Mouse (Mus musculus) CH12.LX (cell line): ENCODE results near the gene Upp2. TPM values are rescaled to one million over a fixed set of nuclear protein-coding genes. Genes with fewer than 3 reads are reported as not detected.

ENCODE experiments used
- DNase-seq: peaks from one replicate; pipeline ENCODE4 v3.0.0-alpha.2; 2013; ENCODE audit errors: extremely low read depth
- H3K27ac ChIP-seq: 2 replicates; pipeline ENCODE4 v1.5.1; 2012; ENCODE audit warnings: low read depth, mild to moderate bottlenecking, control low read depth, moderate library complexity; ENCODE audit not compliant: insufficient read depth
- H3K27me3 ChIP-seq: replicated peaks from 2 replicates; pipeline ENCODE3; 2012; ENCODE audit warnings: inconsistent platforms
- H3K36me3 ChIP-seq, 2 experiments: replicated peaks in 1 of 2; 2 replicates each; pipeline versions ENCODE3 to v1.6.1; 2012; ENCODE audit warnings: inconsistent platforms in 1 of 2, low read length in 1 of 2, mild to moderate bottlenecking in 1 of 2, mixed read lengths in 1 of 2, moderate library complexity in 1 of 2; ENCODE audit not compliant: control insufficient read depth in 1 of 2, insufficient read depth in 1 of 2
- H3K4me1 ChIP-seq, 2 experiments: 2 replicates each; pipeline ENCODE4 v1.6.1; 2012; ENCODE audit warnings: inconsistent platforms in 1 of 2, moderate library complexity in 1 of 2; ENCODE audit not compliant: insufficient read depth in 2 of 2, control insufficient read depth in 1 of 2
- H3K4me2 ChIP-seq: 2 replicates; pipeline ENCODE4 v1.6.1; 2012; ENCODE audit warnings: low read depth, mild to moderate bottlenecking, control low read depth; ENCODE audit not compliant: poor library complexity, insufficient read depth, severe bottlenecking
- H3K4me3 ChIP-seq, 3 experiments: fragments of 150-350 bp in 1 of 3; sonication (generic) in 1 of 3; replicated peaks in 1 of 3; 2 replicates each; pipeline versions ENCODE3 to v1.5.1; 2011 to 2012; ENCODE audit warnings: low read depth in 2 of 3, low read length in 2 of 3, mild to moderate bottlenecking in 2 of 3, moderate library complexity in 2 of 3, control low read depth in 1 of 3, improper control_type of control experiment in 1 of 3, inconsistent platforms in 1 of 3, mixed read lengths in 1 of 3; ENCODE audit not compliant: poor library complexity in 1 of 3
- H3K79me2 ChIP-seq: replicated peaks from 2 replicates; pipeline ENCODE4 v1.6.1; 2012; ENCODE audit warnings: mild to moderate bottlenecking, moderate library complexity; ENCODE audit not compliant: control insufficient read depth, poor library complexity, insufficient read depth, severe bottlenecking; ENCODE audit errors: extremely low read depth
- H3K9ac ChIP-seq: 2 replicates; pipeline ENCODE4 v1.6.1; 2012; ENCODE audit warnings: low read depth, mild to moderate bottlenecking, control low read depth, moderate library complexity; ENCODE audit not compliant: insufficient read depth
- H3K9me3 ChIP-seq: replicated peaks from 2 replicates; pipeline ENCODE3; 2012; ENCODE audit warnings: low read length, inconsistent platforms, mixed read lengths
- CHD1 ChIP-seq: IDR thresholded peaks from 2 replicates; pipeline ENCODE4 v1.6.1; 2012; ENCODE audit warnings: low read depth, low read length, improper control_type of control experiment, inconsistent platforms
- CHD2 ChIP-seq: IDR thresholded peaks from 2 replicates; pipeline ENCODE4 v1.6.1; 2011; ENCODE audit warnings: low read length, improper control_type of control experiment
- CTCF ChIP-seq, 2 experiments: IDR thresholded peaks in 1 of 2; conservative IDR thresholded peaks in 1 of 2; 2 replicates each; pipeline ENCODE4 v1.5.1; 2011 to 2012; ENCODE audit warnings: low read depth in 2 of 2, low read length in 2 of 2, improper control_type of control experiment in 1 of 2, inconsistent platforms in 1 of 2, mild to moderate bottlenecking in 1 of 2, moderate library complexity in 1 of 2
- ELF1 ChIP-seq: IDR thresholded peaks from 2 replicates; pipeline ENCODE4 v1.6.1; 2014; ENCODE audit warnings: low read depth, mild to moderate bottlenecking, inconsistent platforms, low read length, improper control_type of control experiment
- EP300 ChIP-seq: IDR thresholded peaks from 2 replicates; pipeline ENCODE4 v1.6.1; 2011; ENCODE audit warnings: low read length, improper control_type of control experiment
- GABPA ChIP-seq: IDR thresholded peaks from 2 replicates; pipeline ENCODE4 v1.6.1; 2012; ENCODE audit warnings: low read depth, low read length, improper control_type of control experiment, inconsistent platforms; ENCODE audit not compliant: insufficient replicate concordance
- HCFC1 ChIP-seq: IDR thresholded peaks from 2 replicates; pipeline ENCODE4 v1.6.1; 2012; ENCODE audit warnings: low read depth, mild to moderate bottlenecking, inconsistent platforms, low read length, improper control_type of control experiment
- IRF4 ChIP-seq: IDR thresholded peaks from 2 replicates; pipeline ENCODE4 v1.6.1; 2014; ENCODE audit warnings: low read depth, mild to moderate bottlenecking, inconsistent platforms, low read length, improper control_type of control experiment
- JUND ChIP-seq: conservative IDR thresholded peaks from 2 replicates; pipeline ENCODE4 v1.6.1; 2011; ENCODE audit warnings: low read depth, low read length, improper control_type of control experiment
- KAT2A ChIP-seq: IDR thresholded peaks from 2 replicates; pipeline ENCODE4 v1.6.1; 2012; ENCODE audit warnings: low read length, improper control_type of control experiment, inconsistent platforms; ENCODE audit not compliant: insufficient replicate concordance
- MAFK ChIP-seq: IDR thresholded peaks from 2 replicates; pipeline ENCODE4 v1.6.1; 2011; ENCODE audit warnings: low read length, improper control_type of control experiment; ENCODE audit not compliant: insufficient replicate concordance
- MAX ChIP-seq: IDR thresholded peaks from 2 replicates; pipeline ENCODE4 v1.6.1; 2011; ENCODE audit warnings: low read length, improper control_type of control experiment
- MAZ ChIP-seq: IDR thresholded peaks from 2 replicates; pipeline ENCODE4 v1.6.1; 2012; ENCODE audit warnings: low read depth, mild to moderate bottlenecking, inconsistent platforms, low read length, improper control_type of control experiment, moderate library complexity
- MEF2A ChIP-seq: IDR thresholded peaks from 2 replicates; pipeline ENCODE4 v1.6.1; 2014; ENCODE audit warnings: low read depth, mild to moderate bottlenecking, inconsistent platforms, low read length, improper control_type of control experiment, borderline replicate concordance
- MXI1 ChIP-seq: IDR thresholded peaks from 2 replicates; pipeline ENCODE4 v1.6.1; 2011; ENCODE audit warnings: mild to moderate bottlenecking, low read depth, low read length, improper control_type of control experiment
- MYC ChIP-seq: IDR thresholded peaks from 2 replicates; pipeline ENCODE4 v1.6.1; 2011; ENCODE audit warnings: low read depth, mild to moderate bottlenecking, improper control_type of control experiment, low read length
- PAX5 ChIP-seq: IDR thresholded peaks from 2 replicates; pipeline ENCODE4 v1.6.1; 2012; ENCODE audit warnings: low read length, inconsistent platforms, mixed read lengths
- POLR2A ChIP-seq: IDR thresholded peaks from 2 replicates; pipeline ENCODE4 v1.6.1; 2011; ENCODE audit warnings: low read depth, mild to moderate bottlenecking, improper control_type of control experiment, low read length
- RAD21 ChIP-seq: IDR thresholded peaks from 2 replicates; pipeline ENCODE4 v1.6.1; 2011; ENCODE audit warnings: low read depth, mild to moderate bottlenecking, low read length, improper control_type of control experiment, moderate library complexity
- UBTF ChIP-seq: IDR thresholded peaks from 2 replicates; pipeline ENCODE4 v1.6.1; 2012; ENCODE audit warnings: low read depth, mild to moderate bottlenecking, inconsistent platforms, low read length, improper control_type of control experiment, moderate library complexity
- ZMIZ1 ChIP-seq: IDR thresholded peaks from 2 replicates; pipeline ENCODE4 v1.6.1; 2012; ENCODE audit warnings: low read depth, mild to moderate bottlenecking, inconsistent platforms, low read length, improper control_type of control experiment
- dilution Hi-C: fragments of 300-500 bp; cut with MboI; formaldehyde crosslinking; loops from 2 replicates; pipeline ENCODE4 v1.14.3; 2020; ENCODE audit warnings: low sequenced_read_pairs; ENCODE audit not compliant: extremely low pct_unique_long_range_greater_than_20kb, extremely low pct_ligation_motif_present
- in situ Hi-C: fragments of 300-500 bp; cut with MboI; formaldehyde crosslinking; loops from 3 replicates; pipeline ENCODE4 v1.14.3; 2019; ENCODE audit warnings: low sequenced_read_pairs, low pct_ligation_motif_present, low pct_unique_long_range_greater_than_20kb, mixed read lengths
- polyA plus RNA-seq: library from polyadenylated mRNA; unstranded; fragments of >175 nt; gene quantifications from 2 replicates; pipeline ENCODE4 v1.2.1, GENCODE M21; 2012; ENCODE audit warnings: low read depth; ENCODE audit not compliant: insufficient read length
- total RNA-seq, 2 experiments: library from RNA; depleted of rRNA; stranded (reverse); fragments of 300-350 nt in 1 of 2; fragments of >200 nt in 1 of 2; gene quantifications; 2 replicates each; pipeline ENCODE4 v1.2.3; 2012 to 2014

The Upp2 gene
- total and polyA plus RNA-seq, 3 experiments: not detected

DNA sequence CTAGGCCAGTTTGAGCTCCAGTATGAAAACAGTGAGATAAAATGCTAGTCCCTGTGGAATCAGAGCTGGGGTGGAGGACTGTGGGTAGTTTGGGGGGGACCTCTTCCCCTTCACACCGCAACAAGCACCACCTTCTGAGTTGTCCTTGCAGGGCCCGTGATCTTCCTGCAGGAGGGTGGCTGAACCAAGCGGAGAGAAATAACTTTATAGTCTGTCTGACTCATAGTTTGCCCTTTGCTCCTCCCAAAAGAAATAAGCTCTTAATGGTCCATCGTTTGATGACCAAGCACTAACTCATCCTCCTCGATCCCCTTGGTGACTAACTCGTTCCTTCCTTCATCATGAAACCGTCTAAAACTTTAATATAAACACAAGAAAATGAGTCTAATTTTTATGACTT is 20.8 kb upstream of the Upp2 start:
- dilution Hi-C loops (no loop called here), in situ Hi-C loops (no loop called here)
- H3K4me2 ChIP-seq: no peak overlapping the region
- H3K4me1 ChIP-seq: no peaks in the 10 kb centered on the region
- no peak overlapping the region for H3K27ac ChIP-seq
- H3K9ac ChIP-seq: no peak overlapping the region
- H3K4me3 ChIP-seq: no peak overlapping the region
- no peaks in the 10 kb centered on the region for H3K36me3 ChIP-seq
- peaks cover 20% of the 10 kb centered on the region for H3K9me3 ChIP-seq
- no peaks in the 10 kb centered on the region for H3K79me2 ChIP-seq
- TF ChIP-seq GABPA (no peak), MYC (no peak), KAT2A (no peak), ELF1 (no peak), MEF2A (no peak), CHD2 (no peak), JUND (no peak)
- no peaks in the 10 kb centered on the region for H3K27me3 ChIP-seq
- DNase-seq: no peak

DNA sequence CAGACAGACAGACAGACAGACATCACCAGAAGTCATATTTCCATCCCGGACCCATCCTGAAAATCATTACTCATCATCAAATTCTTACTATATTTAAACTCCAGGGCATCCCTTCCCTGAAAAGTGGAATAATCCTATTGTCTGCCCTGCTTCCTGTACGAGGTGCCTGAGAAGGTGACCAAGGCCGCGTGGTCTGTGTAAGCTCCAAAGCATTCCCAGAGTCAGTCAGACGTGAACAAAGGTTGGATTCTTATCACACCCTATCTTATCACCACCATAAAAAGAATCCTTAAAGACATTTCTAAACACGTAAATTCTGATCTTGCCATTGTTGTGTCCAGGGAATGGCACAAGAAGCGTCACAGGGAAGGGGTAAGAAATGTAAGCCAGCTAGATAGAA is 18.2 kb upstream of the Upp2 start:
- Histone ChIP-seq H3K9ac (no peak overlapping the region), H3K9me3 (peaks cover 24% of the 10 kb centered on the region), H3K4me1 (no peaks in the 10 kb centered on the region), H3K4me2 (no peak overlapping the region), H3K4me3 (no peak overlapping the region), H3K36me3 (no peaks in the 10 kb centered on the region), H3K79me2 (no peaks in the 10 kb centered on the region), H3K27ac (no peak overlapping the region), H3K27me3 (no peaks in the 10 kb centered on the region)
- dilution Hi-C loops (no loop called here), in situ Hi-C loops (no loop called here)
- no peak for TF ChIP-seq KAT2A
- TF ChIP-seq CHD1: no peak
- no peak for TF ChIP-seq MXI1
- TF ChIP-seq IRF4: no peak
- no peak for TF ChIP-seq CTCF (conservative IDR thresholded peaks at IDR 0.05 in 1 of 2, IDR thresholded peaks at IDR 0.05 in 1 of 2; ENCODE audit: low read depth in 2 of 2, low read length in 2 of 2)
- no peak for TF ChIP-seq MYC
- no peak for TF ChIP-seq ZMIZ1
- no peak for TF ChIP-seq MAFK
- no peak for TF ChIP-seq CHD2
- no peak for TF ChIP-seq RAD21
- TF ChIP-seq POLR2A: no peak
- no peak for TF ChIP-seq UBTF
- TF ChIP-seq MAZ: no peak
- TF ChIP-seq PAX5: no peak
- TF ChIP-seq HCFC1: no peak
- TF ChIP-seq MAX: no peak
- TF ChIP-seq EP300: no peak
- no peak for DNase-seq
